Mouse (Mus musculus) cerebellum, adult 8-10 months (tissue): ENCODE measurements at regions not wholly inside any gene's neighbourhood (a gene's known extent, or its start where the extent isn't known, plus 50 kb on each side); places are given as distances from the start of the nearest gene placed in this dataset.

Source experiments
- DNase-seq: peaks from one replicate; pipeline ENCODE4 v3.0.0; 2022

- no peak for DNase-seq
These were observed 53.4 kb upstream of the Nfe2l3 start for GRCm38 (mm10) chr6:51379074-51379473.

GRCm38 (mm10) chr6:51379560-51380274, 52.8 kb upstream of the Nfe2l3 start:
- peak; percentile 56 for DNase-seq

DNA sequence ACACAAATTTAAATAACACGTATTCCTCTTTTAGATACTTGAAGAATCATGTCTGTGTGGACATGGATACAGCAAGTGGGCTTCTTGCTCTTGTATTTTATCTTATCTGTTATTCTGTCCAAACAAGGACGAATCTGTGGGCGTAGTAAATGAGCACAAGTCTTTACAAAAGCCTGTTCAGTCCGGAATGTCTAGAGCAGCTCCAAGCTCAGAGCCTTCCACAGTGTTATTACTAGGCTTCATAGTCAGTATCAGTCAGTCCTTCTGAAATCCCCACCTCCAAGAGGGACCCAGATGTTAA, 52.2 kb upstream of the Nfe2l3 start:
- no peak for DNase-seq

DNA sequence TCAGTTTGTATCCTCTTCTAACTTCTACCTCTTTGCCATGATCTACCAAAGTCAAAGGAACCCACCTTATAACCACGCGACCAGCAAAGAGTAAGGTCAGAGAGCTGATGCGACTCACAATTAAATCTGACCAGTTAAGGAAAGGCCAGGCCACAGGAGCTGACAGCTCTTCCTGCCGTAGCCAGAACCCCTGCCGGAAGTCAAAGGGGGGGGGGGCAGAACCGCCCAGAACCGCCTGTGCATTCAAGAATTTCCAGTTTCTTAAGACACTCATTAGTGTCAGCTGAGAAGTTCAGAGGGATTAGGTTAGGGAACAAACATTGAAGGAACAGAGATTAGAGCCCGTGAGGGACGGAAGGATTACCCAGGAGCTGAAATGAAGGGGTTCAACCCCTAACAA, 51.0 kb upstream of the Nfe2l3 start:
- DNase-seq = no peak
